Mouse (Mus musculus): Measurements from ENCODE around the gene Tlx3. TPM values are rescaled to one million over a fixed set of nuclear protein-coding genes. Genes with fewer than 3 reads are reported as not detected.
A peak's percentile ranks its signal among the peaks of the same experiment; 100 is the strongest.

Tlx3 gene
- polyA plus RNA-seq, 1 experiment, result not detected

GRCm38 (mm10) chr11:33179802-33180201 is 23.6 kb downstream of the Tlx3 start:
- DNase-seq, result no peak
- 83% methylated on average over 1 of the region's 1 CpGs for WGBS

GRCm38 (mm10) chr11:33176525-33177245 is 26.7 kb downstream of the Tlx3 start:
- peak; percentile 37 for DNase-seq
- Histone ChIP-seq H3K36me3 (ENCODE audit: control insufficient read depth, insufficient read depth, low read length) (no peaks in the 10 kb centered on the region), H3K4me1 (ENCODE audit: control insufficient read depth, insufficient read depth, low read length) (no peaks in the 10 kb centered on the region), H3K4me3 (ENCODE audit: insufficient read depth, low read depth, low read length) (no peak overlapping the region), H3K27ac (ENCODE audit: insufficient read depth, low read depth, low read length) (no peak overlapping the region), H3K27me3 (replicated peaks; ENCODE audit: control insufficient read depth, insufficient read depth, low read length) (no peaks in the 10 kb centered on the region; the same call in 1 of the 2 replicates)
- WGBS, result 35% methylated on average over 20 of the region's 20 CpGs
- TF ChIP-seq POLR2A (IDR thresholded peaks at IDR 0.05; ENCODE audit: low read depth, low read length) (no peak), CTCF (conservative IDR thresholded peaks at IDR 0.05; ENCODE audit: insufficient read depth, insufficient read length, low read depth, low read length) (peak; percentile 88)

More at GRCm38 (mm10) chr11:33179802-33180201, 23.6 kb downstream of the Tlx3 start:
- TF ChIP-seq POLR2A (IDR thresholded peaks at IDR 0.05; ENCODE audit: low read depth, low read length), result no peak
- TF ChIP-seq CTCF (conservative IDR thresholded peaks at IDR 0.05; ENCODE audit: insufficient read depth, insufficient read length, low read depth, low read length), result no peak
- H3K4me1 ChIP-seq (ENCODE audit: control insufficient read depth, insufficient read depth, low read length), result no peaks in the 10 kb centered on the region
- H3K27me3 ChIP-seq (replicated peaks; ENCODE audit: control insufficient read depth, insufficient read depth, low read length), result no peaks in the 10 kb centered on the region; the same call in 1 of the 2 replicates
- H3K27ac ChIP-seq (ENCODE audit: insufficient read depth, low read depth, low read length), result no peak overlapping the region
- no peaks in the 10 kb centered on the region for H3K36me3 ChIP-seq (ENCODE audit: control insufficient read depth, insufficient read depth, low read length)
- H3K4me3 ChIP-seq (ENCODE audit: insufficient read depth, low read depth, low read length), result no peak overlapping the region

- no peak for DNase-seq
- Histone ChIP-seq H3K27me3 (replicated peaks; ENCODE audit: control insufficient read depth, insufficient read depth, low read length) (no peaks in the 10 kb centered on the region; the same call in 1 of the 2 replicates), H3K4me1 (ENCODE audit: control insufficient read depth, insufficient read depth, low read length) (no peaks in the 10 kb centered on the region), H3K36me3 (ENCODE audit: control insufficient read depth, insufficient read depth, low read length) (no peaks in the 10 kb centered on the region), H3K27ac (ENCODE audit: insufficient read depth, low read depth, low read length) (no peak overlapping the region), H3K4me3 (ENCODE audit: insufficient read depth, low read depth, low read length) (no peak overlapping the region)
- TF ChIP-seq POLR2A (IDR thresholded peaks at IDR 0.05; ENCODE audit: low read depth, low read length) (no peak), CTCF (conservative IDR thresholded peaks at IDR 0.05; ENCODE audit: insufficient read depth, insufficient read length, low read depth, low read length) (no peak)
- WGBS, result 62% methylated on average over 2 of the region's 3 CpGs
Observed at GRCm38 (mm10) chr11:33175768-33176167, 27.6 kb downstream of the Tlx3 start.

- no peaks in the 10 kb centered on the region for H3K4me1 ChIP-seq (ENCODE audit: control insufficient read depth, insufficient read depth, low read length)
- no peak overlapping the region for H3K4me3 ChIP-seq (ENCODE audit: insufficient read depth, low read depth, low read length)
- peak; percentile 50 for DNase-seq
- 10% methylated on average over 9 of the region's 9 CpGs for WGBS
- H3K27ac ChIP-seq (ENCODE audit: insufficient read depth, low read depth, low read length), result no peak overlapping the region
- no peaks in the 10 kb centered on the region for H3K36me3 ChIP-seq (ENCODE audit: control insufficient read depth, insufficient read depth, low read length)
- TF ChIP-seq CTCF (conservative IDR thresholded peaks at IDR 0.05; ENCODE audit: insufficient read depth, insufficient read length, low read depth, low read length) (peak; percentile 79), POLR2A (IDR thresholded peaks at IDR 0.05; ENCODE audit: low read depth, low read length) (no peak)
- H3K27me3 ChIP-seq (replicated peaks; ENCODE audit: control insufficient read depth, insufficient read depth, low read length), result no peaks in the 10 kb centered on the region
Observed at GRCm38 (mm10) chr11:33170489-33170888, 32.9 kb downstream of the Tlx3 start.

DNA sequence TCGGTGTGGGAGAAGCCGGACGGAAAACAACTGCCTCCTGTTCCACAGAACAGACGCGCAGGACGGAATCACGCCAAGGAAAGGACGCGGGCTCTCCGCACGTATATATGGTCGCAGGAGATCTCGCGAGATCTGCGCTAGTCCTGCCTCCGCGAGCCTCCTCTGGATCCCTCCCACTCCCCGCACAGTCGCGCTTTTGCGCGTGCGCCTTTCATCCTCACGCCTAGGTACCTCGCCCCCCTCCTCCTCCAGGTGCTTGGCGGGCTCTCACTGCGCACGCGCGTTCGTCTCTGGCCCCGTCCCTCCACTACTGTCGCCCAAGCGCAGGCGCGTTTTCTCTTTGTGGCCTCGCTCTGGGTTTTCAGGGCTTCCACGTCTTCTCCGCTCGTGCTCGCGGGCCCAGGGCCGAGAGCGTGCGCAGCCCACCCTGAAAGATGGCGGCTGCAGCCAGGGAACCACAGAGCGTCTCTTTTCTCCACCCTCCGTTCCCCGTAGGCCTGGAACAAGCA is 40.3 kb downstream of the Tlx3 start, which contains the start of gene Npm1:
TSS of gene Npm1 (minus strand) at position 209 of the 509 bp plus-strand sequence.
- Histone ChIP-seq H3K4me1 (ENCODE audit: control insufficient read depth, insufficient read depth, low read length) (peaks cover 3% of the 10 kb centered on the region; the same call in 1 of the 2 replicates), H3K27ac (ENCODE audit: insufficient read depth, low read depth, low read length) (peak within 1 kb of the TSS; percentile 72), H3K4me3 (ENCODE audit: insufficient read depth, low read depth, low read length) (peak within 1 kb of the TSS; percentile 61), H3K27me3 (replicated peaks; ENCODE audit: control insufficient read depth, insufficient read depth, low read length) (no peaks in the 10 kb centered on the region), H3K36me3 (ENCODE audit: control insufficient read depth, insufficient read depth, low read length) (no peaks in the 10 kb centered on the region; the same call in 1 of the 2 replicates)
- DNase-seq, result peak; percentile 99
- TF ChIP-seq CTCF (conservative IDR thresholded peaks at IDR 0.05; ENCODE audit: insufficient read depth, insufficient read length, low read depth, low read length) (no peak), POLR2A (IDR thresholded peaks at IDR 0.05; ENCODE audit: low read depth, low read length) (peak; percentile 99)
- 3% methylated on average over 49 of the region's 49 CpGs for WGBS

DNA sequence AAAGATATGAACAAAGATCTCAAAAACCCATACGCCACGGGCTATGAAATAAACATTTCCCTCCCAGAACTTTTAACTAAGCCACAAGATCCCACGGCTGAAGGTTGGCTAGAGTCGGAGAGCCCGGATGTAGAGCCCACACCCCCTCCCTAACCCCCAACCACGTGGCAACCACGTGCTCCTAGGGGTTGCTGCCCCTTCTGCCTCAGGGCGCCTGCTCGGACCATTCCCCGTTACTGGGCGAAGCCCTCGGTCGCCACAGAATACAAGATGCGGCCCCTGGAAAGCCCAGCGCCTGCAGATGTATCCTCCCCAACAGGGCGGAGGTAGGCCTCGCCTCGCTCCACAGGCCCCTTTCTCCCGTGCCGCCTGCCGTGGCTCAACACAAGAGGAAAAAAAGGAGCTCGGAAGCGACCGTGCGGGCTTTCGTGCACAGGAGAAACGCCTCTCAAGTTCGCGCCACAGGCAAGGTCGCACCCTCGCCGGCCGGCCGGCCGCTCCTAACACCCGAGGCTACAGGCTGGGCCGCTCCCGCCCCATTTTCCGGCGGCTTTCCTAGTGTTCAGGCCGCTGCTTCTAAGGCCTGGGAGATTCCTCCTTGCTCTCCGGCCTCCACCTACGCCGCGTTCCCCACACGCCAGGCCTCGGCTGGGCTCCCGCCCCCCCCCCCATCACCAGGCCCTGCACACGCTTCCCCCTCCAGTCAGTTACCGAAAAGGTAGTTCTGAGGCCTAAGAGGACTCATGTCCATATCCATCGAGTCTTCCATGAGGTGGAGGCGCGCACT is 41.0 kb downstream of the Tlx3 start:
- peak overlapping the region; percentile 31; the same call in 1 of the 2 replicates for H3K27ac ChIP-seq (ENCODE audit: insufficient read depth, low read depth, low read length)
- peak overlapping the region; percentile 61 for H3K4me3 ChIP-seq (ENCODE audit: insufficient read depth, low read depth, low read length)
- H3K36me3 ChIP-seq (ENCODE audit: control insufficient read depth, insufficient read depth, low read length), result no peaks in the 10 kb centered on the region; the same call in 1 of the 2 replicates
- TF ChIP-seq POLR2A (IDR thresholded peaks at IDR 0.05; ENCODE audit: low read depth, low read length) (no peak), CTCF (conservative IDR thresholded peaks at IDR 0.05; ENCODE audit: insufficient read depth, insufficient read length, low read depth, low read length) (no peak)
- peak; percentile 73 for DNase-seq
- H3K27me3 ChIP-seq (replicated peaks; ENCODE audit: control insufficient read depth, insufficient read depth, low read length), result no peaks in the 10 kb centered on the region
- 2% methylated on average over 52 of the region's 53 CpGs for WGBS
- peaks cover 3% of the 10 kb centered on the region; the same call in 1 of the 2 replicates for H3K4me1 ChIP-seq (ENCODE audit: control insufficient read depth, insufficient read depth, low read length)

Data from kidney, adult 2 months (tissue).